Mouse (Mus musculus) gonadal fat pad, adult 2 months (tissue): ENCODE results near the gene Agap1. TPM values are rescaled to one million over a fixed set of nuclear protein-coding genes. Genes with fewer than 3 reads are reported as not detected.

Experiments used
- DNase-seq: peaks from one replicate; pipeline ENCODE4 v3.0.0-alpha.2; 2012; ENCODE audit warnings: low read depth
- polyA plus RNA-seq: library from polyadenylated mRNA; depleted of rRNA; stranded (reverse); fragments of >200 nt; gene quantifications from 2 replicates; pipeline ENCODE4 v1.2.3, GENCODE M21; 2012

Gene Agap1
- polyA plus RNA-seq, 1 experiment: 15.8 TPM

- no peak for DNase-seq
Observed at GRCm38 (mm10) chr1:89666154-89666553, 211.5 kb downstream of the Agap1 start.

DNA sequence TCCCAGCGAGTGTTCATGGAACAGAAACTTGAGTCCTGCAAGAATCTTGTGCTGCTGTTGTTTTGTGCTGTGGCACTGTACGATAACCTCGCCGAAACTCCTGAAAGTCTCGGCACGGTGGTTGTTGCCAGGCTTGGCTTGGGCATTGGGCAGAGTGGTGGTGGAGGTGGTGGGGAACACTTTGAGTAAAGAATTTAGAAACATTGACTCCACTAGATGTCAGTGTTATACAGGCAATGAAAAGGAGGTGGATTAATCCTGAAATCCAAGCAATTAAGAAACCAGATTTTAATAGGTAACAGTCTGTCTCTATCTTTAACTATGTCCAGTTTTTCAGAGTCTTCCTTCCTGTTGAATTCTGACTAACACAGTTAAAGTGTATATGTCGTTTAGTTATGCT, 212.8 kb downstream of the Agap1 start:
- DNase-seq: no peak

DNA sequence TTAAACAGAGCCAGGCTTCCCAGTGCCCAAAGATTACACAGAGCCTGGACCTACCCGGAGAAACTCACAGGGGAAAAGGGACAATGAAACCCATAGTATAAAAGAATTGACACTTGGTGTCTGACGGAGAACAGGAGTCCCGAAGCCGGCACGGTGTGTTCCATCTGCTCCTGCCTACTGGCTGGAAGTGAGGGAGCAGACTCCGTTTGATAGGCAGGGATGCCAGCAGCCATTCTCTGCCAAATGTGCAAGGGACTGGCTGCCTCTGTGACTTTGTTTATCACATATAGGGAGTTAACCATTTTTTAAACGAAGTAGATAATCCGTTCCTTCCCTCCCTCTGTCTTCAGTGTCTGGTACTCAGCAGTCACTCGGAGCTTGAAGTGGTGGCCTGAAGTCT, 214.0 kb downstream of the Agap1 start:
- no peak for DNase-seq

- DNase-seq: no peak
Observed at GRCm38 (mm10) chr1:89671110-89671787, 216.6 kb downstream of the Agap1 start.

GRCm38 (mm10) chr1:89673071-89673470, 218.5 kb downstream of the Agap1 start:
- no peak for DNase-seq

DNA sequence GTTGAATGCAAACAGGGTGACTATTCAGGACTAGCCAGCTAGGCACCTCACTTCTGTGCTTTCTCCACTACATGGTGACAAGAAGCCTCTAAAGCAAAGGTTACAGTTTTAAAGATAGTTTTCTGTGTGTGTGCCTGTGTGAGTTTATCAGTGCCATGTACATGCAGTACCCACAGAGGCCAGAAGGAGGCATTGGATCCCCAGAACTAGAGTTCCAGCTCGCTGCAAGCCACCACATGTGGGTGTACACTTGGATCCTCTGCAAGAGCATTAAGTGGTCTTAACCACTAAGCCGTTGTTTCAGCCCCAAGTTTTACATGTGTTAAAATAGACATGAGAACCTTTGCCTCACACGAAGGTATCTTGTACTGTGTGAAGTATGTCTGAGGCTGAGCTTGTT, 219.1 kb downstream of the Agap1 start:
- DNase-seq: no peak

DNA sequence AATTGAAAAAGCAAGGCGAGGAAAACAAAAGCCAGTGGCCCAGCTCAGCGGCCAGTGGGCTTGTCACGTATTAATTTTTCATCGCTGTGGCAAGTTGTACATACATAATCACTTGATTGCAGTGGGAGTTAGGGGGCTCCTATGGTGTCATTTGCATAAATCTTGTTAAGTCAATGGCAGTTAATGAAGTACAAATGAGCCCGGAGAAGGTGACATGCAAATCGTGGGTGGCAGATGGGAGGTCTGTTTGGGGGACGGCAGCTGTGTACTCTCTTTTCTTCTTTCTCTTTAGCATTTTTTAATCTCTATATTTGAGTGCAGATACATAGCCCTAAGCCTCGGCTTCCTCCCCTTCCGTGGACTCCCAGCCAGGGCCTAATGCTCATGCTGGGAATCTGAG, 220.1 kb downstream of the Agap1 start:
- DNase-seq: no peak

DNA sequence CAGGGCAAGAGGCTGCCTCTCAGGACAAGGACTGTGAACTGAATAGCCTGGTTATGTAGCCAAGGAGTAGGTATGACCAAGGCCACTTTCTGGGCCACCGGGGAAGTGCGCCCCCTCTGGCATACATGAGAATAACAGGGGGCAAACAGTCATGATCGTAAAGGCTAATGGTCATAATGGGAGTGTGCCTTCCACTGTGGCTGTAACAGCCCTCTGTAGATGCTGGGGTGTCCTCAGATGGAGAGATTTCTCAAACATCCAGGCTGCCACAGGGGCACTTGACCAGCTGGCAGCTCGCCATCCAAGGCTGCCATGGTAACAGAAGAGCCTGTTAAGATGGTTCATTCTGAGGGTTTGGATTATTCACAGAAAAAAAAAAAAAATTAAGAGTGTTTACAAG, 221.8 kb downstream of the Agap1 start:
- no peak for DNase-seq

DNA sequence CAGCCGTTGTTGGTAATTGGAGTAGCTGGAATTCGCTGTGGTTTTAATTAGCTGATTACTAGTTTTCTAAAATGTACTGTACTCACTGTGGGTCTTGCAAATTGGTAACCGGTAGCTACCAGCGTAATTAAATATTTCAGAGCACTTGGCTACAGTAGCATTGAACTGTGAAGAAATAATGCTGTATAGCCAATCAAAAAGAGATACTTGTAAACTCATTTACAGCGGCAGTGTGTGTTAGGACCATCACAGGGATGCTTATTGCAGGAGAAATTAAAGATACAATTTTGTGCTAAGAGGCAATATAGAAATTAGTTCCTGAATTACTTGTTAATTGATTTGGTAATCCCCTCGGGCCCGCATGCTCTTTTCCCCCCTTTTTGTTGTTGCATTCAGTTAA, 226.1 kb downstream of the Agap1 start:
- no peak for DNase-seq

- no peak for DNase-seq
Observed at GRCm38 (mm10) chr1:89688914-89689313, 234.3 kb downstream of the Agap1 start.

DNA sequence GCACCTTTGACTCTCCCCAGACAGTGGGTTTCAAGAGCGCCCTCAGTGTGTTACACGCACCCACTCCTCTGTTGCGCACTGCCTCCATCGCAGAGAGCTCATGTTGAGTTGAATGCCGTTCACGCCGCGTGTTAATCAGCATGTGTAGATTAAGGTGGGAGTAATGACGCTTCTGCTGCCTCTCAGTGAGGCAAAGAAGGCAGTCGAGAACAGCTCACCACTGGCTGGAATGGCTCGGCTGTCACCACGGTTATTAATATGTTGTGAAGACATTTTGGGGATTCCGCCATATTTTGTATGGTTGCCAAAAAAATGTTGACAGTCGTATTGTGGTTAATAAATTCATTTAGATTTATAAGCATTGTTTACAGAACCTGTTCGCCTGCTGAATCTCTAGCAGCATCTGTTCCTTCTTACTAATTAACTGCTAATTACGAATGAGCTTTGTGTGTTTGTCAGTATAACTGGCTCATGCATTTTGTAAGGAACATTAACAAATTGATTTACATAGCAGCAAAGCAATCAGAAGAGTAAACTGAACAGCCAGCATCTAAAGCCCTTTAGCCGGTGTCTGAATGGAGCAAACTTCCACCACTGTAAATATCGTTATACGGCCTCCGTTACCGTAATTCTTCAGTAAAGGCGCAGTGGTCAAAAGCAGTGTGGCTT, 235.1 kb downstream of the Agap1 start:
- DNase-seq: no peak

GRCm38 (mm10) chr1:89691096-89691495, 236.5 kb downstream of the Agap1 start:
- DNase-seq: no peak

DNA sequence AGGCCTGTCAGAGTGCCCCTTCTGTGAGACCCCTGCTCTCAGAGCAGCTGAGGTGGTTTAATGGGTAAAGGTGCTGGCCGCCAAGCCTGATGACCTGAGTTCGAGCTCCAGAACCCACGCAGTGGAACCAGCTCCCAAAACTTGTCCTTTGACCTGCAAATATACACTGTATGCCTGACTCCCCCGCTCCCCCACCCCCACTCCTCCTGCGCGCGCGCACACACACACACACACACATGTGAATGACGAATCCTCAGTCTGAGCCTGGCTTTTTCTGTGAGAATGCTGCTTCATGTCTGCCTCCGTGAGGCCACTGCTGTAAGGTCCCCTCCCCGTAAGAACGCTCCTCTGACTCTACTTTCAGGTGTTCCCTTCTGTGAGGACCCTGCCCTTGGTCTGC, 237.8 kb downstream of the Agap1 start:
- no peak for DNase-seq

GRCm38 (mm10) chr1:89694916-89695315, 240.3 kb downstream of the Agap1 start:
- DNase-seq: no peak

DNA sequence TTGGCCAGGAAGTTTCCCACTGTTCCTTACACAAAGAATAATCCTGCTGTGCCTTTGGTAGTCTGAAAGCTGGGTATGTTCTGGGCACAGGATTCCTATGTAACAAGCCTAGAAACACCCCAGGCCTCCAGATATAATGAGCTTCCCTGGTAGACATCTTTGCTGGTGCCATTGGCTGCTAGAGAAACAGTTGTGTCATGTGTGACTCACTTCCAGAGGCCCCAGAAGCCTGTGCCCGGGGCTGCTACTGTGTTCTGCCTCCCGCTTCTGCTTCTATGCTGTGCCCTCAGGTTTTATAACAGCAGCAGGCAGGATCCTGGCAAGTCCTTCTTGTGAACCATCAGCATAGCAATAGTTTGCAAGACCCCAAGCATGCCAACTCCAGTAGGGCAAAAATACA, 242.6 kb downstream of the Agap1 start:
- DNase-seq: no peak

DNA sequence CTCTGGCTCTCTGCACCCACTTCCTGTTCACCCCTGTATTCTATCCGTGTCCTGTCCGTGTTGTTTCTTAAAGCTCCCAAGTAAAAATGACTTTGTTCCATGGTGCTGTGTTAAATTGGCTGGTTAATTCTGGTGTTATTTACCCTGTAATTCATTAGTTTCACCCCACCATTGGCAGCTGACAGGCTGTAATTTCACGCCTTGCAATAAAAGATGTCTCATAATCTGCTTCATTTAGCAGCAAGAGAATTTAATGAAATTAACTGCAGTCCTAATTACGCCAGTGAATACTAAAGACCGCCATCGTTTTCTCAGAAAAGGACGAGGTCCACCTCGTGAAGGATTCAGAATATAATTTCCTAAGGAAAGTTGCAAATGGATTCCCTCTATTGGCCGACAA, 245.6 kb downstream of the Agap1 start:
- no peak for DNase-seq

- no peak for DNase-seq
Observed at GRCm38 (mm10) chr1:89701162-89701730, 246.6 kb downstream of the Agap1 start.

- DNase-seq: no peak
Observed at GRCm38 (mm10) chr1:89703294-89703693, 248.7 kb downstream of the Agap1 start.

DNA sequence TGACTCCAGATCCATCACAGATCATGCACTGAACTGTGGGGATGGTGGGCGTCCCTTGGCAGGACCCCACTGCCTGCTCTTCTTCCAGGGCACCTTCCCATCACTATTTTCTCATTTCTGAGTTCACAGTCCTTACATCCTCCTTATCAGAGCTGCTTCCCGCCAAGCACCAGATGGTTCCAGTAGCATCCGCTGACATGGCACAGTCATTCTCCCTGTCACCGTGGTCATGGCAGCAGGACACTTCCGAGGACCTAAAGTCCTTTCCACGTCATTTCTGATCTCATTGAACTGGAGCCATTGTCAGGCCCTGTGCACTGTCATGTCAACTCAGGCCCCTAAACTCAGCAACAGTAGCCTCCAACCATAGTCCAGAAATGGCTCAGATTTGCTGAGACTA, 251.1 kb downstream of the Agap1 start:
- DNase-seq: no peak

- DNase-seq: no peak
Observed at GRCm38 (mm10) chr1:89706862-89707261, 252.3 kb downstream of the Agap1 start.

DNA sequence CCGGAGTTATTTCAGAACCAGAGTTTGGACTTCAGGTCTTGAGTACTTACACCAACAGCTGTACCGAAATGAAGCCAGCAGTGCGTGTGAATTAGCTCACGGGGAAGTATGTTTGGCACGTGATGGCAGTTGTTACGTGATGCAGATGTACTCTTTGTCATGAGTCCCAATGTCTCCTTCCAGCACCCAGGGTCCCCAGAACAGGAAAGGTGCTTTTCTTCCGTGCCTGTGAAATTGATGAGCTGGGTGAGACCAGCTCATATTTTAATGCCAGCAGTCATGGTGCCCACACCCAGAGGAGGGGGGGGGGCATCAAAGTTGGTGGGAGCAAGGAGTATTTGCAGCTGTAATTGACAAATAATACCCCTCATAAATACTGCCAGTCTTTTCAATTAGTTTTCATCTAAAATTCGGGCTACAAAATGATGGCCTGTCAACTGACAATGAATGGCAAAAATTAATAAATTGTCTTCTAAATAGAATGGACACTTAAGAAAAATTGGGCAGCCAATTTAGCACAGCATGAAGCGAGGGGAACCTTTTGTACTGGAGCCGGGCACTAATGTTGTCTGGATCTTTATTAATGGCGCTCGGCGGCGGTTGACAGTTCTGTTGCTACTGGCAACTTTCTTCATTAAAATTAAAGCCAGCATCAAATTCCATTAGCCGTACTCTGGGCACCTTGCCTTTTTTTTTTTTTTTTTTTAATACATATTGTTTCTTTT, 253.3 kb downstream of the Agap1 start:
- DNase-seq: no peak

GRCm38 (mm10) chr1:89709824-89710223, 255.2 kb downstream of the Agap1 start:
- no peak for DNase-seq

DNA sequence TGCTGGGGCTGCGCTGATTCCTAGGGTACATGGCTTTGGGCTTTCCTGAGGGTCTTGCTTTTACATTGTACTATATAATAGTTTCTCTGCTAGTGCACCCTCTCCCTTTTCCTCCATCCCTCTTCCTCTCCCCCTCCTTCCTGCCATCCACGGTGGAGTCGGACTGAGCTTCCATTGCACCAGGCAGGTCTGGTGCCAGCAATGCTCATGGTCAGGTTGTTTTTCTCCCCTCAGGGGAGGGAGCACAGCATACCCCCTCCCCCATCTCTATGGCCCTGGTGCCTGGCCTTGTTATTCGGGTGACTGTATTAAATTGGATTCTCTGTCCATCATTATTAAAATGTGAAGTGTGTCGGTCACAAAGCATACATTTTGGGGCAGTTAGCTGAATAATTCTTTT, 259.1 kb downstream of the Agap1 start:
- DNase-seq: no peak
